Mouse (Mus musculus) fat pad, adult 2 months (tissue): ENCODE data around the gene Izumo1.

ENCODE experiments used
- DNase-seq: peaks from one replicate; pipeline ENCODE4 v3.0.0-alpha.2; 2011; ENCODE audit warnings: low read depth, low spot score; ENCODE audit errors: extremely low read depth

Izumo1 gene

DNA sequence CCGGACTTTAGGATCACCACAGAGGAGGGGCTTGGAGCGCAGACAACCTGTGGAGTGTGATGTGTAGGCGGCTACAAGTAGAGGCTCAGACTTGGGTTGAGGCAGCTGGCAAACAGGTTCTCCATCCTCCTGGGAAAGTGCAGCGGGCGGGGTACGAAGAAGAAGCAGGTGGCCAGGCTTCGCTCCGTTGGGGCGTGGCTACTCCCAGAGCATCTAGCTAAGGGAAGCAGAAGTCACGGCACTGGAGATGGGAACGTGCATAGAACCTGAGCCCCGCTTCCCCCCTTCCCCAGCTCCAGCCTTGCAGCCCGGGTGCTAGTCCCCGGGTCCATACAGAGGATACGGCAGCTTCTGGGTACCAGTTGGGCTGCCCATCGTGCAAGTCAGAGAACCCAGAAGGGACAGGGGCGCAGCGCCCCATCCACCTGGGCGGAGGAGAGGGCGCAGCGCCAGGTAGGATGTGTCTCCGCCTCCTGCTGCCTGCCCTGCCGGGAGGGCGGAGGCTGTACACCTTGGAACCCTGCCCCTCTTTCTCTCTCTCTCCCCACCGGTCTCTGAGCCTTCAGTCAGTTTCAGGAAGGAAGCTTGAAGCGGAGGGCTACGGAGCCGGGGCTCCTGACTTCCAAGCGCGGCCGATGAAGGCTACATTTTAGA is 4.4 kb upstream of the Izumo1 start, which contains the start of gene Fut1:
Gene Fut1 (plus strand): TSS at position 248 of the 654 bp plus-strand sequence.
- peak; percentile 58 for DNase-seq

- no peak for DNase-seq
These were observed 3.3 kb upstream of the Izumo1 start for GRCm38 (mm10) chr7:45618316-45618715.

- no peak for DNase-seq
These were observed 2.0 kb upstream of the Izumo1 start for GRCm38 (mm10) chr7:45619592-45619991.

- no peak for DNase-seq
These were observed 1.9 kb downstream of the Izumo1 start for GRCm38 (mm10) chr7:45623507-45623906.

GRCm38 (mm10) chr7:45624718-45625117 is 3.1 kb downstream of the Izumo1 start:
- DNase-seq: no peak

GRCm38 (mm10) chr7:45625481-45625880 is 3.9 kb downstream of the Izumo1 start:
- DNase-seq: no peak

DNA sequence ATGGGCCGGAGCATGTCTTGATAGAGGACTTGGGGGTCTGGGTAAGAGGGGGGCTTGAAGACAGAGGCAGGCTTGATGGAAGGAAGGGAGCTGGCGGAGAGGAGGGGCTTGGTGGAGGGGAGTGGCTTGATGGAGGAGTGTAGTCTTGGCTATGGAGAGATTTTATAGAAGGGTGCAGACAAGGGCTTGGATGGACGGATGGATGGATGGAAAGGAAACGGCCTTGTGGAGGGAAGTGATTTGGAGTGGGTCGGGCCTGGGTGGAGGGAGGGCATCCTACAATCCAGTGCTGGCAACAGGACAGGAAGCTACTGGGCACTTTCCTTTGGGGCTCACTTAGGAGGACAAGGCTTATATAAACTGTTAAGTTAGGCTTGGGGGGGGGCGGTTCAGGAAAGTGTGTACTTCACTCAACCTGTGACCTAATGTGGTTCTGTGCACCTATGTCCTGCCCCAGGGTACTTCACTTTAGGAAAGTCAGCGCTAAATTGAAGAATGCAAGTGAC is 5.0 kb downstream of the Izumo1 start:
- no peak for DNase-seq

- no peak for DNase-seq
These were observed 5.7 kb downstream of the Izumo1 start, which contains the start of gene Rasip1 for GRCm38 (mm10) chr7:45627261-45627660. Gene Rasip1 (plus strand): TSS chr7:45627488.

DNA sequence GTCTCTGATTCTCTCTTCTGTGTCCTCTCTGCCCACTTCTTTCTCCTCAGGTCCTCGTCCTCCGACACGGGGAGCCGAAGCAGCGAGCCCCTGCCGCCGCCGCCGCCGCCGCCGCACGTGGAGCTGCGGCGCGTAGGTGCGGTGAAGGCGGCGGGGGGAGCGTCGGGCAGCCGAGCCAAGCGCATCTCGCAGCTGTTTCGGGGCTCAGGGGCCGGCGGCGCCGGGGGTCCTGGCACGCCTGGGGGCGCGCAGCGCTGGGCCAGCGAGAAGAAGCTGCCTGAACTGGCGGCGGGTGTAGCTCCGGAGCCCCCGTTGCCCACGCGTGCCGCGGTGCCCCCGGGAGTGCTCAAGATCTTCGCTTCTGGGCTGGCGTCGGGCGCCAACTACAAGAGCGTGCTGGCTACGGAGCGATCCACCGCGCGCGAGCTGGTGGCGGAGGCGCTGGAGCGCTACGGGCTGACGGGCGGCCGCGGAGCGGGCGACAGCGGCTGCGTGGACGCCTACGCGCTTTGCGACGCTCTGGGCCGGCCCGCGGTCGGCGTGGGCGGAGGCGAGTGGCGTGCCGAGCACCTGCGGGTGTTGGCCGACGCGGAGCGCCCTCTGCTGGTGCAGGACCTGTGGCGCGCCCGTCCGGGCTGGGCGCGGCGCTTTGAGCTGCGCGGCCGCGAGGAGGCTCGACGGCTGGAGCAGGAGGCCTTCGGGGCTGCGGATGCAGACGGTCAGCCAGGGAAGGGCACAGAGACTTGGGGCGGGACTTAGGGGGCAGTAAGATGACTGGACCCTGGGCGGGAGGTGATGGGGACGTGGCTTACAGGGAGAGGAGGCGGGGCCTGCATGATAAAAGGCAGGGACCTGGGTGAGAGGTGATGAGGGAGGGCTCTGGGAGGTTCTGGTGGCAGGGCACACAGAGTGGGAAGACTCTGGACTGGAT is 7.0 kb downstream of the Izumo1 start:
- no peak for DNase-seq

DNA sequence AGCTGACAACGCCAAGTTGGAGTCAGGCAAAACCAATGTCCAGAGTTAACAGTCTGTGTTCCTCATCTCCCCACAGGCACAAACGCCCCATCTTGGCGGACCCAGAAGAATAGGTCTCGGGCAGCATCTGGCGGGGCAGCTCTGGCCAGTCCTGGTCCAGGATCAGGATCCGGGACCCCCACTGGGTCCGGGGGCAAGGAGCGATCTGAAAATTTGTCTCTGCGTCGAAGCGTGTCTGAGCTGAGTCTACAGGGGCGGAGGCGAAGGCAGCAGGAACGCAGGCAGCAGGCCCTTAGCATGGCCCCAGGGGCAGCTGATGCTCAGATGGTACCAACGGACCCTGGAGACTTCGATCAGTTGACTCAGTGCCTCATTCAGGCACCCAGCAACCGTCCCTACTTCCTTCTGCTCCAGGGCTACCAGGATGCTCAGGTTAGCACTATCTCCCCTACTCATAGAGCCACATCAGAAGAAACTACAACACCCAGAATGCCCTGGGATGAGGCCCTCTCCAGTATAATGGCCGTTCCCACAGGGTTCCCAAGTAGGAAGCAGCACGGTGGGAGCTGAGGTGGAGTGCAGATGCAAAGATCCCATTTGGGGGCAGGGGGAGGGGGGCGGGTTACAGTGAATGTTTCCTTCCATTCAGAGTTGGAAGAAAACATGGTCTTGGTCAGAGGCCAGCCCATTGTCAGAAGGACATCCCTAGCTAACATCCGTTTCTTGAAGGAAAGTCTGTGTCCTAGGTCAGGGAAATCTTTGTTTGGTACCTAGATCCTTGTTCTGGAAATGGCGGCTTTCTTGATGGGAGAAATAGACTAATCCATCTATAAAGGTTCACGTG is 8.7 kb downstream of the Izumo1 start:
- DNase-seq: no peak

- no peak for DNase-seq
These were observed 10.9 kb downstream of the Izumo1 start for GRCm38 (mm10) chr7:45632499-45632898.

DNA sequence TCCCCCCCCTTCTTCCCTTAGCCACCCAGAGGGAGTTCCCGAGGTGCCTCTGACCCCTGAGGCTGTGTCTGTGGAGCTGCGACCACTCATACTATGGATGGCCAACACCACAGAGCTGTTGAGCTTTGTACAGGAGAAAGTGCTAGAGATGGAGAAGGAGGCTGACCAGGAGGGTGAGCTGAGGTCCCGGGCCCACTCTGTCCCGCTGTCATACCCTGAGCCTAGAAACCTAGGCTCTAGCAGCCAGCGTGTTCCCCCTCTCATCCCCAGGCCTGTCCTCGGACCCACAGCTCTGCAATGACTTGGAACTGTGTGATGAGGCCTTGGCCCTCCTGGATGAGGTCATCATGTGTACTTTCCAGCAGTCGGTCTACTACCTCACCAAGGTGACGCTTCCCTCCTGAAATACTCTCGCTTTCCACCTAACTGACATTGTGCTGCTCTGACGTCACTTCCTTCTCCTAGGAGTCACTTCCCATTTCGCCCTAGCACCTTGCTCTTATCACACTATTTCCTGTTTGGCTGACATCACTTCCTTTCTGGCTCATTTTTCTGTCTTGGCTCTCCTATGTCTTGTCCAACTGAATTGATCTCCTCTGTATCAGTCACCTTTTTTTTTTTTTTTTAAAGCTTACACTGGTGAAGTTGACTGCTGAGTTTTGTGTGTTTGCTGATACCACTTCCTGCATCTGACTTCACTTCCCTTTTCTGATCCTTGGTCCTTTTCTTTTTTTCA is 13.5 kb downstream of the Izumo1 start:
- DNase-seq: no peak

GRCm38 (mm10) chr7:45635711-45636688 is 14.4 kb downstream of the Izumo1 start:
- no peak for DNase-seq

GRCm38 (mm10) chr7:45637710-45638109 is 16.1 kb downstream of the Izumo1 start:
- no peak for DNase-seq

- DNase-seq: no peak
These were observed 17.2 kb downstream of the Izumo1 start for GRCm38 (mm10) chr7:45638623-45639401.

DNA sequence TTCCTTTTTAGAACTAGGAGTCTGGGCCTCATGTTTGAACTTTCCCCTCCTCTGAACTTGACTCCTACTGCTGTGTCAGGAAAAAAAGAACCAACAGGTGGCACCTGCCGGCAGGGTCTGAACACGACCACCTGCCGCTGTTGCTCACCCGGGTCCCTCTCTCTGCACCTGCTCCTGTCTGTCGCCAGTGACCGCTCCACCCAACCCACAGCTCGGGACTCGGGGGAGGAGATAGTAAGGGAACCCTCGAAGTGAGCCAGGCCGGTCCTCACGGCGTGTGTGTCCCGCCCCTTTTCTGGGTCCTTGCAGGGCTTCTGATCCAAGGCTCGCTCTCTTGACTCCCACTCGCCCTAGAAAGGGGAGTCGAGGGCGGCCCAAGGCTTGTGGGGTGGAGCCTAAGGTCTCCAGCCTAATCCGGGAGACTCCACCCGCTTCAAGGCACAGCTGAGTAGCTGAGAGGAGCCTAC is 18.0 kb downstream of the Izumo1 start, which contains the start of gene Mamstr:
Gene Mamstr (plus strand): TSS at position 417 of the 467 bp plus-strand sequence.
- no peak for DNase-seq

DNA sequence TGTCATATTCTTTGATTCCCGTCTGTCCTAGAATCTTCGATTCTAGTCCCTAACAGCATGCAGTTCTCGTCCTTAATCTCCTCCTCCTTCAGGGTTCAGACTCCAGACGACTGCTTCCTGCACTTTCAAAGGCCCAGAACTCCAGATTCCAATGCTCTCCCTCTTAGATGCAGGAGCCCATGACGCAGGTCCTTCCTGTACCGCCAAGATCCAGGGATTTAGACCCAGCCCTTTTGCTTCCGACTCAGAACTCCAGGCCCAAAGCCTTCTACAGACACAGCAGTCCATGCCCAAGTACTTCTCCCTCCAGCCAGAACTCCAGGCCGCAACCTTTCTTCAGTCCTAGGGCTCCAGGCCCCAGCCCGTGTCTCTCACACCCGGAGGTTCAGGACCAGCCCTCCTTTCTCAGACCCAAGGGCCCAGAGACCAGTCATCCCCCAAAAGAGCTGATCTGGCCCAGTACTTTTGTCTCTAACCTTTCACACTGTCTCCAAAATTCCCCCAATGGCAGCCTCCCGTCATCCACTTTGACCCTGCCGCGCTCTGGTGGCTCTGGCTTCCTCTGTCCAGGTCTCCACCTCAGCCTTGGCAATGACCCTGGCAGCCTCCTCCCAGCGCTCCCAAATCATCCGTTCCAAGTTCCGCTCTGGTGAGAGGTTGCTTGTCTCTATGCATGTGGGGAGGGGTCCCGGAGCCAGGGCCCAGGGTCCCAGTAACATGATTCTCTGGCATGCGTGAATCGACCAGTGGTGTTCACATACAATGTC is 18.8 kb downstream of the Izumo1 start:
- no peak for DNase-seq
